Mouse (Mus musculus): Measurements from ENCODE around the gene Serpinb1b. TPM values are rescaled to one million over a fixed set of nuclear protein-coding genes. Genes with fewer than 3 reads are reported as not detected.
"Not testable (repeated sequence)": the region's sequence is repeated elsewhere in the genome, so short reads cannot be mapped to it uniquely, and the experiment has no call there.

The Serpinb1b gene
- polyA plus RNA-seq (2016; fragmentation: Nextera tagmentation; extraction: Ambion mirVana), result 0.54 and 3.5 TPM in 2 replicates

- no peaks in the 10 kb centered on the region for H3K4me1 ChIP-seq (replicated peaks)
- no peak within 1 kb of the TSS for H3K4me3 ChIP-seq
- WGBS, result 69% methylated on average over 3 of the region's 3 CpGs
- no peaks in the 10 kb centered on the region for H3K36me3 ChIP-seq
- H3K27me3 ChIP-seq (ENCODE audit: insufficient read depth, poor library complexity, severe bottlenecking), result no peaks in the 10 kb centered on the region
- no peak for DNase-seq (ENCODE audit: low spot score)
- H3K27ac ChIP-seq, result no peak within 1 kb of the TSS
- H3K9me3 ChIP-seq, result no peaks in the 10 kb centered on the region
Observed at GRCm38 (mm10) chr13:33078056-33078705, at the start of gene Serpinb1b. Gene Serpinb1b, plus strand, starts transcription at chr13:33078575.

DNA sequence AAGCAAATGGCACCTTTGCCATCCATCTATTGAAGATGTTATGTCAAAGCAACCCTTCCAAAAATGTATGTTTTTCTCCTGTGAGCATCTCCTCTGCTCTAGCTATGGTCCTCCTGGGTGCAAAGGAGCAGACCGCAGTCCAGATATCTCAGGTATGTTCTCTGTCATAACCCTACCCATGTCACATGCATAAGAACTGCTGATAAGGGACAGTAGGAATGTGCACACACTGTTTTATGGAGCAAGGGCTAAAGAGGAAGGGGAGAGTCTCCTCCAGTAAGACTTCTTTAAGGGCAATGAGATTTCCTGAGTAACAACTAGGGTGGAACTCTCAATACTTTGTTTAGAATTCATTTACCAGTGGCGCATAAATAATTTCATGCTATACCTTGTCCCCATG, 48.9 kb upstream of the Serpinb1b start:
- not testable (repeated sequence) for H3K4me3 ChIP-seq; H3K27ac ChIP-seq; H3K4me1 ChIP-seq (replicated peaks); DNase-seq (ENCODE audit: low spot score); H3K27me3 ChIP-seq (ENCODE audit: insufficient read depth, poor library complexity, severe bottlenecking); H3K9me3 ChIP-seq; H3K36me3 ChIP-seq
- 96% methylated on average over 2 of the region's 2 CpGs for WGBS

- DNase-seq (ENCODE audit: low spot score), result no peak
- H3K27ac ChIP-seq, result no peak overlapping the region
- H3K36me3 ChIP-seq, result no peaks in the 10 kb centered on the region
- no peaks in the 10 kb centered on the region for H3K27me3 ChIP-seq (ENCODE audit: insufficient read depth, poor library complexity, severe bottlenecking)
- H3K9me3 ChIP-seq, result no peaks in the 10 kb centered on the region
- WGBS, result 81% methylated on average over 2 of the region's 3 CpGs
- H3K4me1 ChIP-seq (replicated peaks), result no peaks in the 10 kb centered on the region
- H3K4me3 ChIP-seq, result no peak overlapping the region
Observed at GRCm38 (mm10) chr13:33030281-33030680, 48.1 kb upstream of the Serpinb1b start.

GRCm38 (mm10) chr13:33035506-33035905, 42.9 kb upstream of the Serpinb1b start:
- DNase-seq (ENCODE audit: low spot score), result no peak
- Histone ChIP-seq H3K36me3 (no peaks in the 10 kb centered on the region), H3K27me3 (ENCODE audit: insufficient read depth, poor library complexity, severe bottlenecking) (no peaks in the 10 kb centered on the region), H3K4me3 (no peak overlapping the region), H3K4me1 (replicated peaks) (no peaks in the 10 kb centered on the region), H3K9me3 (no peaks in the 10 kb centered on the region), H3K27ac (no peak overlapping the region)
- 86% methylated on average over 1 of the region's 1 CpGs for WGBS

GRCm38 (mm10) chr13:33043542-33043941, 34.8 kb upstream of the Serpinb1b start:
- Histone ChIP-seq H3K27me3 (ENCODE audit: insufficient read depth, poor library complexity, severe bottlenecking) (no peaks in the 10 kb centered on the region), H3K9me3 (peaks cover 8% of the 10 kb centered on the region; the same call in 1 of the 2 replicates), H3K27ac (no peak overlapping the region), H3K36me3 (no peaks in the 10 kb centered on the region), H3K4me1 (replicated peaks) (no peaks in the 10 kb centered on the region), H3K4me3 (no peak overlapping the region)
- DNase-seq (ENCODE audit: low spot score), result no peak
- 95% methylated on average over 3 of the region's 3 CpGs for WGBS

- H3K9me3 ChIP-seq, result peaks cover 8% of the 10 kb centered on the region; the same call in 1 of the 2 replicates
- 86% methylated on average over 2 of the region's 2 CpGs for WGBS
- H3K4me1 ChIP-seq (replicated peaks), result no peaks in the 10 kb centered on the region
- H3K4me3 ChIP-seq, result no peak overlapping the region
- no peak overlapping the region for H3K27ac ChIP-seq
- no peaks in the 10 kb centered on the region for H3K36me3 ChIP-seq
- H3K27me3 ChIP-seq (ENCODE audit: insufficient read depth, poor library complexity, severe bottlenecking), result no peaks in the 10 kb centered on the region
- DNase-seq (ENCODE audit: low spot score), result no peak
Observed at GRCm38 (mm10) chr13:33047234-33047633, 31.1 kb upstream of the Serpinb1b start.

- H3K27ac ChIP-seq, result no peak overlapping the region
- H3K9me3 ChIP-seq, result peaks cover 4% of the 10 kb centered on the region; the same call in 1 of the 2 replicates
- no peaks in the 10 kb centered on the region for H3K36me3 ChIP-seq
- 86% methylated on average over 4 of the region's 4 CpGs for WGBS
- H3K27me3 ChIP-seq (ENCODE audit: insufficient read depth, poor library complexity, severe bottlenecking), result no peaks in the 10 kb centered on the region
- no peak for DNase-seq (ENCODE audit: low spot score)
- H3K4me3 ChIP-seq, result no peak overlapping the region
- H3K4me1 ChIP-seq (replicated peaks), result no peaks in the 10 kb centered on the region
Observed at GRCm38 (mm10) chr13:33048187-33048586, 30.2 kb upstream of the Serpinb1b start.

- no peaks in the 10 kb centered on the region for H3K36me3 ChIP-seq
- no peaks in the 10 kb centered on the region for H3K4me1 ChIP-seq (replicated peaks)
- no peak overlapping the region for H3K4me3 ChIP-seq
- H3K27ac ChIP-seq, result no peak overlapping the region
- WGBS, result 80% methylated on average over 3 of the region's 3 CpGs
- no peaks in the 10 kb centered on the region for H3K27me3 ChIP-seq (ENCODE audit: insufficient read depth, poor library complexity, severe bottlenecking)
- no peak for DNase-seq (ENCODE audit: low spot score)
- no peaks in the 10 kb centered on the region for H3K9me3 ChIP-seq
Observed at GRCm38 (mm10) chr13:33051697-33052096, 26.7 kb upstream of the Serpinb1b start.

DNA sequence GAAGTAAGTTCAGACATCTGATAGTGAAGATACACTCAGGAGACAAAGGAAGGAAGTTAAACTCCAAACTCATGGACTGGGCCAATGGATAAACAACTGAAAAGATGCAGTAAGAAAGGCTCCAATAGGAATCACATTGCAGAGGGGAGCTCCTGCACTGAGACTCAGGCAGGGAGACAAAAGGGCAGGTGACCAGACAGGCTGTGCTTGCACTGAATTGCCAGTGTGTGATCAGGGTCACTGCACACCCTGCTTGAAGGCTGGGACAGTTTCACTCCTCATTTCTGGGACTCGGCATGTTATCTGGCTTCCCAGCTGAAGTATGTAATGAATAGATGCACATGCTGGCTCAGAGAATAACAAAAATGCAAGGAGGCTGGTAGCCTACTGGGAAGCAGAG, 15.3 kb upstream of the Serpinb1b start:
- Histone ChIP-seq H3K36me3 (no peaks in the 10 kb centered on the region), H3K27me3 (ENCODE audit: insufficient read depth, poor library complexity, severe bottlenecking) (no peaks in the 10 kb centered on the region), H3K4me1 (replicated peaks) (no peaks in the 10 kb centered on the region), H3K9me3 (no peaks in the 10 kb centered on the region), H3K27ac (no peak overlapping the region), H3K4me3 (no peak overlapping the region)
- DNase-seq (ENCODE audit: low spot score), result no peak
- 52% methylated on average over 1 of the region's 1 CpGs for WGBS

DNA sequence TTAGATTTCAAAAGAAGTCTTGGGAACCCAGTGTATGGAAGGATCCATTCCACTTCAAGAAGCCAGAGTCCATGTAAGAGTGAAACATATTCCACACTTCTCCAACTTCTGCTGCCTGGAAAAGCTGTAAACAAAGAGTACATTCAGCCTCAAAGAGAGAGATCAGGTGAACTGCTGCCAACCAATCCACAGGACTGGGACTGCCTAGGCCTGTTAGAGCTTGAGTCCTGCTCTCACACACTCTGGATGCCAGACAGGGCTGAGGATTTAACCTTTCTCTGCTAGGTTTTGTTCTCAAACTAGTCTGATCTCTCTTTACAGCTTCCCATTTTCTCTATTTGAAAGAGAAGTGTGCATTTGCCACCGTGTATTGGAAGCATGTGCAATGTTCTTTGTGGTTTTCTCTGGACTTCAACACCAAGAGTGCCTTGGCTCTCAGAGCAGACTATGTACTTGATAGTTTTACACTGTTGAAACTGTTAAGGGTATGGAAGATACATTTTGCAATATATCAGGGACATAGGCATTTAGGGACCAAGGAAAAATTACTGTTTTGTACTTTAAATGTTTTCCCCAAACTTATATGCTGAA, 10.9 kb upstream of the Serpinb1b start:
- no peak overlapping the region for H3K27ac ChIP-seq
- WGBS, result 57% methylated on average over 1 of the region's 1 CpGs
- no peaks in the 10 kb centered on the region for H3K9me3 ChIP-seq
- DNase-seq (ENCODE audit: low spot score), result no peak
- no peak overlapping the region for H3K4me3 ChIP-seq
- no peaks in the 10 kb centered on the region for H3K4me1 ChIP-seq (replicated peaks)
- no peaks in the 10 kb centered on the region for H3K36me3 ChIP-seq
- H3K27me3 ChIP-seq (ENCODE audit: insufficient read depth, poor library complexity, severe bottlenecking), result no peaks in the 10 kb centered on the region

- Histone ChIP-seq H3K4me1 (replicated peaks) (no peaks in the 10 kb centered on the region), H3K27ac (no peak overlapping the region)
- 90% methylated on average over 3 of the region's 3 CpGs for WGBS
Observed at GRCm38 (mm10) chr13:33068164-33068563, 10.2 kb upstream of the Serpinb1b start.

DNA sequence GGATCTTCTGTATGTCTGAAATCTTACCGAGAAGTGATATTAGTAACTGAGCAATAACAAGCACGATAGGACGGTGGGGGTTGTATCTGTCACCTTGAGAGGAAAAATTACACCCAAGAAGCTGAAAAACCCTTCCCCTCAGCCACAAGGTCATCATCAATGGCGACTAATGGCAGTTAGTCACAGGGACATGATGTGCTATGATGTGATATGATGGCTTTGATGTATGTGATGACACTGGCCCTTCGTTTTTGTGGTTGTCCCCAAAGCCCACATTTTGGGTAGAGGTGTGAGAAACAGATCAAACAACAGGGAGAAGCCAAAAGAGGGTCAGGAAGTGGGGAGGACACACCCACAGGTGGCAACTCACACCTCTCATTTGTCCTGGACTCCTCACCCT, 6.6 kb upstream of the Serpinb1b start:
- 83% methylated on average over 5 of the region's 5 CpGs for WGBS
- Histone ChIP-seq H3K27me3 (ENCODE audit: insufficient read depth, poor library complexity, severe bottlenecking) (no peaks in the 10 kb centered on the region), H3K27ac (no peak overlapping the region), H3K4me3 (no peak overlapping the region), H3K4me1 (replicated peaks) (no peaks in the 10 kb centered on the region), H3K9me3 (no peaks in the 10 kb centered on the region), H3K36me3 (no peaks in the 10 kb centered on the region)
- DNase-seq (ENCODE audit: low spot score), result no peak

More at GRCm38 (mm10) chr13:33068164-33068563, 10.2 kb upstream of the Serpinb1b start:
- Histone ChIP-seq H3K27me3 (ENCODE audit: insufficient read depth, poor library complexity, severe bottlenecking) (no peaks in the 10 kb centered on the region), H3K36me3 (no peaks in the 10 kb centered on the region), H3K4me3 (no peak overlapping the region), H3K9me3 (no peaks in the 10 kb centered on the region)
- DNase-seq (ENCODE audit: low spot score), result no peak

DNA sequence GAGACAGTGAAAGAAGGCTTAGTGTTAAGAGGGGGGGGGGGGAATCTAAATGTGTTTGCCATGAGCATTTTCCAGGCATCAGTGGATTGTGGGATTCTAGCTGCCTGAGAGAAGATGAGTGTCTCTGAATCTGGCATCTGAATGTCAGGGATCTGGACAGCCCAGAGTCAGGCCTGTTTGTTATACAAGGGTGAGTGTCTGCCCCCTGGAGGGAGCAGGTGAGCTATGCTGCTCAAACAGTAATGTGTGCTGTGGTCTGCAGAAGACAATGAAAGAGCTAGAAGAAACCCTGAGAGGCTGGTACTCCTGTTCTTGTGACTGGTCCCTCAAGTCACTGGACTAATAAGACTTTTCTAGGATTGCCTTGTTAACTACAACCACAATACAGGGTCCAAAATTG, 4.3 kb upstream of the Serpinb1b start:
- Histone ChIP-seq H3K4me3 (no peak overlapping the region), H3K4me1 (replicated peaks) (no peaks in the 10 kb centered on the region), H3K27me3 (ENCODE audit: insufficient read depth, poor library complexity, severe bottlenecking) (no peaks in the 10 kb centered on the region), H3K36me3 (no peaks in the 10 kb centered on the region), H3K27ac (no peak overlapping the region), H3K9me3 (no peaks in the 10 kb centered on the region)
- DNase-seq (ENCODE audit: low spot score), result peak; percentile 22

Measured in hindbrain, embryonic 10.5 days (tissue).